Mouse (Mus musculus) erythroblast, embryonic 14.5 days (primary cell): ENCODE data around the gene Ndufb3.

ENCODE experiments used
- GATA1 ChIP-seq: IDR thresholded peaks from 2 replicates; pipeline ENCODE4 v1.6.1; 2012; ENCODE audit warnings: low read length, inconsistent platforms, mixed read lengths
- TAL1 ChIP-seq: IDR thresholded peaks from 3 replicates; pipeline ENCODE4 v1.6.1; 2012; ENCODE audit warnings: low read length, inconsistent platforms, mixed read lengths

GRCm38 (mm10) chr1:58566621-58567020 lies 19.6 kb upstream of the Ndufb3 start:
- TF ChIP-seq TAL1 (no peak), GATA1 (no peak)
